Mouse (Mus musculus): ENCODE results near the gene Hdac9.

Gene Hdac9

DNA sequence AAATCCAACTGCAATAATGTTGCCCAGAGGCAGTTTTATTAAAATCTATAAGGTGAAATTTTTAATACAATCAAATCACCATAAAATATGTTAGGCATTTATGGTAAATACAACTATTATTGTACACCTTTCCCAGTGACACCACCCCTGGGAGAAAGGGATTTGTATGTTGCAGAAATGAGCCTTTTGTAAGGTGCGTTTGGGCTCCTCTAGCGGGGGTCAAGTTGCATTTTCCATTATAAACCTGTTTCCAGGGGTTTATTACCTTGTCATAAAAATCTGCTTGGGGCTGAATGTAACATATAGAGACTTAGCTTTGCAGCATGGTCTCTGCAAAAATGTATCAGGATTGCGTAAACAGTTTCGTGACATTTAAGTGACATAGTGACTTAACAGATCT lies 312.4 kb downstream of the Hdac9 start:
- DNase-seq (ENCODE audit: low read depth): no peak

DNA sequence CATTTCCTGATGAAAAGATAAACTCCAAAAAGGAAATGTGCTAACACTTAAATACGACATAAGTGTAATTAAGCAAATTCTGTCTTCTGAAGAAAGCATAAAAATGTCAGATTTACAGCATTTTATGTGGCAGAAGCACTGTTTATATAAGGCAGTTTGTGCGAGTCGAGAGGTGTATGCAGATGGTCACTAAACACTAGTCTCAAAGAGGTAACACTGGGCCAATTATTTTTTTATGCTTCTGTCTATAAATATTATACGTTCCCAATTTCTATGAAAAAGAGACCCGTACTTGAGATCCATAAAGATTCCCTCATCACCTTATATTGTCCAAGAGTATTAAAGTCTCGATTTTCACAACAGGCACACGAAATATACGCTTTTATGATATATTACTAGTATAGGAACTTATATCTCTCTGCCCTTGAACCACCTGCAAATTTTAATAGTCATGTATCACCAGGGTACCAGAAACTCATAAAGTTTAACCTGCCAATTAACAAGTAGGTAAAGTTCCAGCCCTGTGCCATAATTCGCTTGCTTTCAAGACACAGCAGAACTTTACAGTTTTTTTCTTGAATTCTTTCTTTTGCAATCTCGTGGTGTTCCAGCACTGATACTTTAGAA lies 322.6 kb downstream of the Hdac9 start:
- no peak for DNase-seq (ENCODE audit: low read depth)

DNA sequence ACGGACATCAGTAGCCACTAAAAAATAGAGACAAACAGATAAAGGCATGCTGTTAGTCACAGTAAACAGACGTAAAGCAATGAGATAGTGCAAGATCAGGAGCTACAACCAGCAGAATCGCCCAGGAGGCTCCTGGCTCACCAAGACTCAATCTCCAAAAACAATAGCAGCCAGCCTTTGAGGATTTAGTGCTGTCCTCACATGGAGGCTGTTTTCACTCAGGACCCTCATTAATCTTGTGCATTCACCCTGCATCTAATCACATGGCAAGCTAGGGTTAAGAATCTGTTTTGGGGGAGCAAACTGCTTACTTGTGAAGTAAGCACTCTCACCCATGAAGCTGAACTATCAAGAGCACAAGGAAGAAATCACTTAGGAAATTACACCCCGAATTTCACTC lies 329.7 kb downstream of the Hdac9 start:
- DNase-seq (ENCODE audit: low read depth): no peak

DNA sequence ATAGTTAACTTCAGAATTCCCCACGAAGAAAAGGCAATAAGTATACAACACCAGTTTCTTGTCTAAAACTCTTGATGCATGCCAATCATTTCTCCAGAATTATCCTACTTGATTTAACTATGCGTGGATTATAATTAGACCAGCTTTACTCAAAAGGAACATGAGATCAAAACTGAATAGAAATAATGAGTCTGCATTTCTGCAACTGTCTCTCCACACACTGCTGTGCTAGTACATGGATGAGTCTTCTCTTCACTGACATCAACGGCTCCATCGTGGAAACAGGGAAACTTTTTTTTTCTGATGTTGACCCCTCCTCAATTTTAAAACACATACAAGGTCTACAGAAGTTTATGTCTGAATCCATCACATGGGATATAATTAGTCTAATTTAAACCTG lies 334.4 kb downstream of the Hdac9 start:
- no peak for DNase-seq (ENCODE audit: low read depth)

DNA sequence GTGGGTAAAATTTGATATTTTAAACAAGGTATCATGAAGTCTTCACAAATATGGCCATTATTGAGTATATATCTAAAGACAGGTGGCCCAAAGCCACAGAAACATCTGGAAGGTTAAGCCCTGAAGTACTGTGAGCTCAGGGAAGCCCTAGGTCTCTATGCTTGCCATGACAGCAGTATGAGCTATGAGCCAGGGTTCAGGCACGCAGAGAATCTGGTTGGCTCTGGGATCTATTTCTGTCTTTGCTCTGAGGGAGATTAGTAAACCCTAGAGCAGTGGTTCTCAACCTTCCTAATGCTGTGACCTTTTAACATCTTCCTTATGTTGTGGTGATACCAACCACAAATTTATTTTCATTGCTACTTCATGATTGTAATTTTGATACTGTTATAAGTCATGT lies 337.7 kb downstream of the Hdac9 start:
- DNase-seq (ENCODE audit: low read depth): no peak

DNA sequence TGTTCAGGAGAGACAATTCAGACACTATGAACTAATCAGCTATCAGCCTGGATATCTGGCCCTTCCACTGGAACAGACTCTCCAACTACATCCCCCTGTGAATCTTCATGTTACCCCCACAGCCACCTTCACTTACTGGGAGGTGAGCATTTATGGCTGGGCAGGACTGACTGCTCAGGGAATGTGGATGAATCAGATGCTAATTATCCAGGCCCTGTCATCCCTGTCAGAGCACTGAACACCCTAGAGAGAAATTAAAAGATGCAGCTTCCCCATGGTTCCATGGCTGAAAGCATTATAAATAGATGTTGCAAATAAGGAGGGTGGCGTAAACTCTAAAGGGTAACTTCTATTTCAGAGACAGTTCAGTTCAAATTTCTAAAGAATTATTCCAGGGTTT lies 345.8 kb downstream of the Hdac9 start:
- DNase-seq (ENCODE audit: low read depth): no peak

DNA sequence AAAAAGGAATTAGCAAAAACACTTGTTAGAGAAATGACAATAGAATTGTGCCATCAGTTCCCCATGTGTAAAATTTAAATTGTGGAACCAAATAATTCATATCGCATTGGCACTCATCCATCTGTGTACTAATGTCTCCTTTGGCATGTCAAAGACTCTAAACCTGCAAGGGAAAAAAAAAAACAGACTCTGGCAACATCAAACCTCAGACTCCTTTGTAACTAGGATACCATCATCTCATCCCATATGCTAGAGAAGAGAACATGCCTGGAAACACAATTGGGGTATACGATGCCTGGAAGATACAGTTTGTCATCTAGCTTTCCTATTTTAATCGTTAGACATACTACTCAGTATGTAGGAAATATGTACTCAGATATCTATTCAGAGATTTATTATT lies 347.4 kb downstream of the Hdac9 start:
- DNase-seq (ENCODE audit: low read depth): no peak

DNA sequence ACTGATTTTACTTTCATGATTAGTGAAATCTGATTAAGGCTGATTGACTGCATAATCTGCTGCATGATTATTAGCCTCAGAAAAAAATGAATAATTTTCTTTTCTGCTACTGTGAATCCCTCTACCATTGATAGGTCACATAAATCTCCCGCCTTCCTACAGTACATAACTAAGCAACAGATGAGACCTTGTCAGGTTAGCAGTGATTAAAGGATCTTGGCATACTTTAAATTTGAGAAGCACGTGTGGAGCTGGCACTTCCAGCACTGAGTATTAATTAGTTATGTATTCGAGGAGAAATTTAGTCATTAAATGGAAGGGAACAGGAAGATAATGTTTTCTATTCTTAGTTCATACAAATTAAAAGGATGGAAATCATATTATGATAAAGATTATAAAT lies 347.8 kb downstream of the Hdac9 start:
- DNase-seq (ENCODE audit: low read depth): no peak

DNA sequence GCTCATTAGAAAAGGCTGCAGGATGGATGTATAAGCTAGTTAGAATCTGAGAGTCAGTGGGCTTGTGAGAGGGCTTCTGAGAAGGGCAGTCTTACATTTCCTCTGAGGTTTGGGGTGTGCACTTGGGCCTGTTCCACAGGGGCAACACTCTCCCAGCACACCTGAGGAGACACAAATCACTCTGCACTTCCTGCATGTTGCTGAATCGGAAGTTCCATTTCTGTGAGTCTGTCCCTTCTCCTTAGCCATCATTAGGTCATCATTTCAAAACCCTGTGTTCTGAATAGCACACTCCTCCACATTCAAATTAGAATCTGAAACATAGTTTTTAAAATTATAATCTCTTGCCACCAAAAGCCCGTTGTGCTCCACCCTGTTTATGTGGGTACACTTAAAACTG lies 354.6 kb downstream of the Hdac9 start:
- no peak for DNase-seq (ENCODE audit: low read depth)

DNA sequence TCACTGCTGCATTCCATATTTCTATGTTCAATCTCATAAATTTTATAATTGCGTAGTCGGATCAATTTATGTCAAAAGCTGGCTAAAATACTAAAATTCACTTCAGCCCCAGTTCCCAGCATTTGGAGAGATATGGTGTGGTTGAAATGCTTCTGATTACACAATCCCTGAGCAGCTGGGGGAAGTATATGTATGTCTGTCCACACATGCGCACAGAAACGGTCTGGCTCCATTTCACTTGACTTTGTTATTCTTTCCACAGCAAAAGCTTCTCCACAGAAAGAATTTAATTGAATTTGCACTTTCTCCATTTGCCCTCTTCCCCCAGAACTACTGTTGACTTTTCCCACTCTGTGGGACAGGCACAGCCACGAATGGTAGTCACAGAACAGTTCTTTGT lies 357.9 kb downstream of the Hdac9 start:
- DNase-seq (ENCODE audit: low read depth): peak; percentile 13

DNA sequence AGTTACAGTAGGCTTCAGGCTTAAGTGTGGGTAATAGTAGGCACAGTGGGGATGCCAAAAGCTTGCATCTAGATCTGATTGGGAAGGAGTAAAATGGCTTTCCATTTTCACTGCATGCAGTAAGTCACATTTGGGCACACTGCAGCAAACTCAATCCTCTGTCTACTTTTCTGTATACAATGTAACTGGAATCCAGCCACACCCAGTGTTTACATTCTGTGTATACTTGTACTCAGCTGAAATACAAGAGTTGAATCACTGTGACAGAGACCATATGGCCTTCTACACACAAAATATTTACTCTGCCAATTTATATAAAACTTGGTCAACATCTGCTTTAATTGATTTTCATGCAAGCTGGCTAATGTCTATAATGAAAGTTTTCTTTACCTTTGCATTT lies 362.1 kb downstream of the Hdac9 start:
- DNase-seq (ENCODE audit: low read depth): no peak

DNA sequence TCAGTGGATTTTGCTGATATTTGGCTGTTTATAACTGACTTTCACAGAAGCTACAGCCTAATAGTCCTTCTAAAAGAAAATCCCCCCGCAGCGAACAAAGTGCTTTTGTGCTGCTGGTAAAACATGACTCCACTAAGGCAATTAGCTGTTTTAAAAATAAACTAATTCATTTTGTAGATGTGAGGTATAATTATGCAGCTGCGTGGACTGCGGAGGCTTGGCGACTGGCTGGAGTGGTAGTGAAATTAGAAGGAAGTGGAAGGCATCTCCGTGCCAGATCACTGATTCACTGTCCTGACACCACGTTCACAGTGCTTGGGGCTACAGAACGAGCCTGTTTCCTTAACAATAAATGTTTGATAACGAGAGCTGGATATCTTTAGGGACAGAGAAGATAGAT lies 366.6 kb downstream of the Hdac9 start:
- DNase-seq (ENCODE audit: low read depth): no peak

DNA sequence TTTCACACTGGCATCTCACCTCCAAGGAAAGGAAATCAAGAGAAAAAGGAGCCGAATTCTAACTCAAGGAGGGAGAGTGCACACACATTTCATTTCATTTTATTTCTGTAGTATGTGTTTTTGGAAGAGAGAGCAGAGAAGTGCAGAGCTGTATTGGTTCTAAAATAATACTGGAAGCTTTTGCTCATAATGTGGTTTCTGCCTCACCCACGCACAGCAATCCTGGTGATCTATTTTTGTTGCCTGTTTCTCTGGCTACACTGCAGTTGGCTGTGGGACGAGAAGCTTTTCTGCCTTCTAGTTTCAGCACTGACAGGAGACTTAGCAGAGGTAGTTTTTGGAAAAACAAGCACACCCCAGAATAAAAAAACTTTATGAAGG lies 387.7 kb downstream of the Hdac9 start:
- DNase-seq (ENCODE audit: low read depth): peak; percentile 43

DNA sequence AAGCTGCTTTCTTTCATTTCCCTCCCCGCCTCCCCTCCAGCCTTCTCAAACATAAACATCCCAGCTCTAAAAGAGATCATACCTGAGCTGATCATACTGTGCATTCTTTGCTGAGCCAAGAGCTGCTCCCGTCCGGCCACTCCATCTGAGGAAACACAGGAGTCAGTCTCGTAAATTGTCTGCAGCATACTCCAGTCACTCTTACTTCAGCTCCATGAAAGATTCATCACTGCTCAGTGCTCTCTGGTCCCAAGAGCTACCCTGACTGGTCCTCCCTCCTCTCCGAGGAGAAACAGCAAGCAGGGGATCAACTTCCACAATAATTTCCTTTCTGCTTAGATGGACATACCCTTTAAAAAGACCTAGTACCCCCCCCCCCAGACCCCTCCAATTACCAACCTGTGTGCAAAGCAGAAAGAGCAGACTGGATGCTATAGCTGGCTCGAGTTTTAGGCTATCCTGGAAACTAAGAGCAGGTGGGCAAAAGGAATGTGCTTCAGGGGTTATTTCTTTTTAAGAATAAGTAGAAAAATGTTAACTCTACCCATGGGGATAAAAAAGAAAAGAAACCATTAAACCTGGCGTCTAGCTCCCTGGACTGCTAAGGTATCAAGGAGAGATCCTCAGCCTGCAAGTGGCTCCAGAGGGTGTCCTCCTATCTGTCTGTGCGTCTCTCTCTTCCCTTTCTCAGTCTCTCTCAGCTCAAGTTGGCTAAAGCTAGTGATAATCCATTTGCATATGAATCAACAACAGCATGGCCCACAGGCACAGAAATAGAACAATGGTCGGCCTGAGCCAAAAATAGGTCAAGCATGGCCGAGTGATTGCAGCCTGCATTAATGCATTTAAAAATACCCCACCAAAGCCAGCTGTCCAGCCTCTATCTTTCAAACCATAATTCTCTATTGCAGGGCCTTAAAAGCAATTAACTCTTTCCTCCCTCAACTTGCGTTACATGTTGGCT lies 388.4 kb downstream of the Hdac9 start:
- DNase-seq (ENCODE audit: low read depth): peak; percentile 8

DNA sequence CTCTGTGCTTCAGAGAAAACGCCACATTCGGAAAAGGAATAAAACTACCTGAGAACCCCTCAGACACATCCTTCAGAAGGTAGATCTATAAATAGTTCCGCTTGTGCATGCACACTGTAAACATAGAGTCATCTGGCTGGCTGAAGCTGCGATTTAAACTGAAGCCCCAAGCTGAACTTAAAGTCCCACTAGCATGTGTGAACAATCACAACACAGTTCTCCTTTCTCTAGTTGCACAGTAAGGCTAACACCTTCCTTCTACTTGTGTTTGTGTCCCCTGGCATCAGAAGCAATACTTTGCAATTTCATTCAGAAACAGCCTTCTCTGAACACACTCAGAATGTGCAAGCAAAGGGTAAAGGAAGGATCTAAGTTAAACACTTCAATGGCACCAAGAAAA lies 389.1 kb downstream of the Hdac9 start:
- DNase-seq (ENCODE audit: low read depth): no peak

DNA sequence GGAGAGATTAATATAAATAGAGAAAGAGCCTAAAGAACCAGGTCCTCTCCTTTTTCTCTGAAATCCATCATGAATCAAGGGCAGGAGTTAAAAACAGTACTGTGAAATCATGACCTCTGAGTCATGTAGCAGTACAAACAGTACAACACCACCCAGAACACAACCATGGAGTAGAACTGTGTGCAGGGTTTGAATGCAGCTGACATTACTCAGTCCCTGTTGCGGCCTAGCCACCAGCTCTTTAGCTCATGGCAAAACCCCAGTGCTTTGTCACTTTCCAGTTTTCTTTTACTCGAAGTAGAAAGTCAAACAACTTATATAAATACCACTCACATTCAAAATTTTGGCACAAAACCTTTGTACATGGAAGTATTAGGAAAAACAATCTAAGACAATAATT lies 395.4 kb downstream of the Hdac9 start:
- peak; percentile 24 for DNase-seq (ENCODE audit: low read depth)

DNA sequence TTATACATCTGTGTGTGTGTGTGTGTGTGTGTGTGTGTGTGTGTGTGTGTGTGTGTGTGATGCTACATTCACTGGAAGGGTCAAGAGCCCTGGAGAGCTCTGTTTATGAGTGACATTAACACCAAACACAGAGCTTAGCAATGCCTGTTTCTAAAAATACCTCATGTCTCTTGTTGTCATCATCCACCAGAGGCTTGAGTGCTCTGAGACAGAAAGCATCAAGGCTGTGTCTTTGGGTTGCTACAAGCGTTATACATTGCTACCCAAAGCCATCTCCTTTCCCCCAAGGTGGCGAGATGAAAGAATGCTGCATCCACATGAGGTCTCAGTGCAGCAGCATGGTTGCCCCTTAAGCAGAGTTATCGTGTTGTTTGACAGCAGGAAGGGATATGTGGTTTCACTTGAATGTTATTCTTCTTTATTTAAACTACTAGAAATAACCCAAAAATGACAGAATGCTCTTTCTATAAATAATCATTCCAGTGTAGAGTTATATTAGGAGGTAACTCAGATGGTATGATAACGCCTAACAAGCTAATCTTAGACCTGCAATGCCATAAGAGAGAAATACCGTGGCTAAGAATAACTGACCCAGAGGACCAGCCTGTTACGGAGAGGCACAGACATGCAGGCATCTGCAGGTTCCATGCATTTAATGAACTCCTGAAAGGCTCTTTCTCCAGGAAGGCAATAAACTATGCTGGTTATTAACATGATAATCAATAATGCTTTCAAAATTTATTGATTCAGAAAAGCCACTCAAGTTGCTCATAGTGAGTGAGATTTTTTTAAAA lies 399.9 kb downstream of the Hdac9 start:
- DNase-seq (ENCODE audit: low read depth): no peak

DNA sequence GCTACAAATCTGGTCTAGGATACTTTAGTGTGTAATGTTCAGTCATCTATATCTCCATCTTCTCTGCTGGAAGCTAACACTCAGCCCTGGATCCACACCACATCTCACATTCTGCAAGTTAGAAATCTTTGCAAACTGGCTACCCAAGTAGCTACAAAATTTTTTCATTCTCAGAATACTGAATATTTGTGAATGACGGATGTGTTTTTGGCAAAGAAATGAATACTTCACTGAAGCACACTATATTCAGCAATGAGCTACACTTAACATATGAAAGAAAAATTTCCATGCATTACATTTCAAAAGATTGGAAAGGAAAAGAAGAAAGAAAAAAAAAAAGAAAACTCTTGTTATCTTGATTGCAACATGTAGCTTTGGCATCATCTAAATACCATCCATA lies 410.6 kb downstream of the Hdac9 start:
- no peak for DNase-seq (ENCODE audit: low read depth)

DNA sequence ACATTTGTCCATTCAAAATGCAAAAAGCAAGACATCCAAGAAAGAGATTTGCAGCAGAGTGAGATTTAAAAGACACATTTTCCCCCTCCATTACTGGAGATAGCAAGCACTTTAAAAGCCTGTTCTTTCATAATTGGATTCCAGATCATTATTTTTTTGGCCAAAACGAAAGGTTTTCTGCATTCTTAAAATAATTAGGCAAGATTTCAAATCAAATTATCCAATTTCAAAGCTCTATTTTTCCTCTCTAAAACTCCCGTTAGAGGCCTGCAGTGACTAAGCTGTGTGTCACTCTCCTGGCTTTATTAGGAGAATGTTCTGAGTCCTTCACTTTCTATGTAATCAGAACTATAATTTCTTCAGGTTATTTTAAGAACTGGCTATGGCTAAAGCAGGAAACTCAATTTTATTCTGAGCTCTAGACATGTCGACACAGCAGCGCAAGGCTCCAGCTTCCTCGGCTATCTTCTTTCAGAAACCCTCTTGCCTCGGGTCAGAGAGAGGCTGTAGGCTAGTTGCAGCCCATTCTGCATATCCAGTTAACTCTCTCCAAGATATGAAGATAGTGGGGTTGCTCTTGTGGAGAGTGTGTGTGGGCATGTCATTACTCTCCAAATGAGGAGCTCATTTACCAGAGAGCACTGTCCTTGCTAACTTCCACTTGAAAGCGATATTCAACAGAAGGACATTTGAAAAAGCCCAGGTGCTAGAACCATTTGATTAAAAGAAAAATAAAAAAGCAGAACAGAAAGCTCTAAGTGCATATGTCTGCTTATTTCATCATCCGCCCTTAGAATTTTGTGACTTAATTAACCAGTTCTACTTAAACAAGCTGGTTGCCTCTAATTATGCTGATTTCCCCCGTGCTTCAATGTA lies 417.9 kb downstream of the Hdac9 start:
- no peak for DNase-seq (ENCODE audit: low read depth)

DNA sequence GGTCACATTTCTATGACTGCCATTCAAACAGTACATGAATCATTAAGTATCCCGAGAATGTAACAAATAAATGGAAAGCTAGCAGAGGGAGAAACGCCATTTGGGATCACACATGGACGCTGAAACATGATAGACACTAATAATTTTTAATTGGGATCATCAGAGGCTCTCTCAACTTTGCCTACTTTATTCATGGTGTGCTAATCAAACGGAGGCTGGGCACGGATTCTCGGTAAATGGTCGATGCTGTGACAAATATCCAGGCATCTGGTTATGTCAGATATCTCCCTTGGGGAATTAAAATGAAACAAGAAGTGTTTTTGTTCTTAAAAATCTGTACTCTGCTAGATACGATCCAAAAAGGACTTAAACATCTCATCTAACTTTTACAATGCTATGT lies 418.6 kb downstream of the Hdac9 start:
- no peak for DNase-seq (ENCODE audit: low read depth)

DNA sequence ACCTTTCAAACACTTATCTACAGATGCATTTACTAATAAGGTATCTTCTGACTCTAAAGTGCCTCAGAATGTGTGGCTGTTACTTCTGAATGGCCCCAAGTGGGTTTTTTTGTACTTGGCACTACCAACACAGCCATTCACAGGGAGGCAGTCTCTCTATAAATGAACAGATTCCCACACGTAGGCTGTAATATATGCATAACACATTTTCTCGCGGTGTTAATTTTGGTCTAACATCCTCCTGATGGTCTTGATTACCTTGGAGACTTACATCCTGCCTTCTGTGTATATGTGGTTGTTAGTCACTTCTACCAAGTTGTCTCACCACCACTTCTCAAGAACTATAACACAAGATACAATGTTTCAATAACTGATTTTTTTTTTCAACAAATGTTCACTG lies 419.2 kb downstream of the Hdac9 start:
- DNase-seq (ENCODE audit: low read depth): no peak

DNA sequence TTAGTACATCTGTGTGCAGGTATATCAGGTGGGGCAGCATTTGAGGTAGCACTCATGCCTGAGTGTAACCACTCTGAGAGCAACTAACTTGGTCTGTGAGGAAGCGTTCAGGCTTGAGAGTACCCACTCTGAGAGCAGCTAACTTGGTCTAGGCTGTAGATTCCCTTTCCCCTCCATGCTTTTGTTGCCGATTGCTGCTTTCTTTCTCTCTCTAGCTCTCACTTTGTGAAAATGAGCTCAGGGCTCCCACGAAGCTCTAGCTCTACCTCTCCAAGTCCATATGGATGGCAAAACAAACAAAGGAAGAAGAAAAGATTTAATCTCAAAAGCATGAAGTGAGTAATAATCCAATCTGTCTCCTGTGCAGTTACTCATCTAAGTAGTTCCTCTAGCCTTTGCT lies 421.0 kb downstream of the Hdac9 start:
- DNase-seq (ENCODE audit: low read depth): no peak
